Mouse (Mus musculus) limb, embryonic 11.5 days (tissue): ENCODE data around the gene Foxf1. TPM values are rescaled to one million over a fixed set of nuclear protein-coding genes. Genes with fewer than 3 reads are reported as not detected.

Experiments
- ATAC-seq: fragments of 200-750 bp; cut with Nextera tagmentation; 2 replicates; pipeline ENCODE4 v1.8.0; 2017; ENCODE audit warnings: low read depth; ENCODE audit not compliant: insufficient number of reproducible peaks, low FRiP score, low TSS enrichment
- DNase-seq: peaks from one replicate; pipeline ENCODE4 v3.0.0-alpha.2; 2015; ENCODE audit warnings: low spot score
- H3K27ac ChIP-seq: fragments of 300-500 bp; sonication (generic); replicated peaks from 2 replicates; pipeline ENCODE4 v1.5.1; 2014; ENCODE audit warnings: low read depth, mild to moderate bottlenecking, low read length
- H3K27me3 ChIP-seq: fragments of 300-500 bp; sonication (generic); 2 replicates; pipeline ENCODE4 v1.6.1; 2014; ENCODE audit warnings: mild to moderate bottlenecking, low read length, mixed read lengths; ENCODE audit not compliant: control insufficient read depth, insufficient read depth
- H3K36me3 ChIP-seq: fragments of 300-500 bp; sonication (generic); 2 replicates; pipeline ENCODE4 v1.6.1; 2014; ENCODE audit warnings: mild to moderate bottlenecking, low read length, moderate library complexity, mixed read lengths; ENCODE audit not compliant: control insufficient read depth, insufficient read depth
- H3K4me1 ChIP-seq: fragments of 300-500 bp; sonication (generic); 2 replicates; pipeline ENCODE4 v1.6.1; 2014; ENCODE audit warnings: low read length, mixed read lengths; ENCODE audit not compliant: control insufficient read depth, insufficient read depth
- H3K4me2 ChIP-seq: fragments of 300-500 bp; sonication (generic); 2 replicates; pipeline ENCODE4 v1.6.1; 2014; ENCODE audit warnings: low read depth, mild to moderate bottlenecking, moderate library complexity; ENCODE audit not compliant: severe bottlenecking
- H3K4me3 ChIP-seq: fragments of 300-500 bp; sonication (generic); 2 replicates; pipeline ENCODE4 v1.5.1; 2014; ENCODE audit warnings: low read depth, low read length
- H3K9ac ChIP-seq: fragments of 300-500 bp; sonication (generic); 2 replicates; pipeline ENCODE4 v1.6.1; 2014; ENCODE audit warnings: mild to moderate bottlenecking, low read length
- H3K9me3 ChIP-seq: fragments of 300-500 bp; sonication (generic); 2 replicates; pipeline ENCODE4 v1.6.1; 2016; ENCODE audit warnings: low read length; ENCODE audit not compliant: control insufficient read depth
- WGBS: fragments of 180-500 bp; shearing (Covaris S2); extraction: QIAGEN DNeasy Blood & Tissue Kit; methylation state at CpG from one replicate; pipeline ENCODE4 v1.1.7; 2014; 5-methylcytosine and 5-hydroxymethylcytosine counted together
- polyA plus RNA-seq: library from polyadenylated mRNA; unstranded; fragments of >200 nt; fragmentation: Nextera tagmentation; extraction: Ambion mirVana; gene quantifications from 2 replicates; pipeline ENCODE4 v1.2.1, GENCODE M21; 2014

Gene Foxf1
- polyA plus RNA-seq, 1 experiment from 2014 or later = 0.27 TPM

DNA sequence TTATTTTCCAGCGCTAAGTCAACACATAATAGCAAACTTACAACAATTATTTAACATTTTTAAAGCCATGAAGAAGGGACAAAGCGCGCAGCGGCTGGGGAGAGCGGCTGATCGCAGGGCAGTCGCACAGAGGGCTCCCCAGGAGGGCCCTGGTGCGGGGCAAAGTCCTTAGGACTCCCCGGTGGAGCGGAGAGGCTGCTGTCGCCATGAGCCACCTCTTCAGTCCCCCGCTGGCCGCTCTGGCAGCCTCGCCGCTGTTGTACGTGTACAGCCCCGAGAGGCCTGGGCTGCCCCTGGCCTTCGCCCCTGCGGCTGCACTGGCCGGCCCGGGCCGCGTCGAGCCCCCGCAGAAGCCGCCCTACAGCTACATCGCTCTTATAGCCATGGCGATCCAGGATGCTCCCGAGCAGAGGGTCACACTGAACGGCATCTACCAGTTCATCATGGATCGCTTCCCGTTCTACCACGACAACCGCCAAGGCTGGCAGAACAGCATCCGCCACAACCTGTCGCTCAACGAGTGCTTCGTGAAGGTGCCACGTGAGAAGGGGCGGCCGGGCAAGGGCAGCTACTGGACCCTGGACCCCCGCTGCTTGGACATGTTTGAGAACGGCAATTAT, 43.7 kb downstream of the Foxf1 start, which contains the start of gene Foxl1:
Gene Foxl1, plus strand, starts transcription at position 185 of the 620 bp plus-strand sequence.
- peak within 1 kb of the TSS; percentile 26; the same call in 1 of the 2 replicates for H3K4me2 ChIP-seq
- 2% methylated on average over 43 of the region's 43 CpGs for WGBS
- no peak within 1 kb of the TSS for H3K9ac ChIP-seq
- H3K9me3 ChIP-seq = no peaks in the 10 kb centered on the region
- peaks cover 82% of the 10 kb centered on the region for H3K27me3 ChIP-seq
- H3K4me1 ChIP-seq = peaks cover 26% of the 10 kb centered on the region
- DNase-seq (peak; percentile 65), ATAC-seq (no peak)
- no peaks in the 10 kb centered on the region for H3K36me3 ChIP-seq
- H3K27ac ChIP-seq = no peak within 1 kb of the TSS
- peak within 1 kb of the TSS; percentile 9; the same call in 1 of the 2 replicates for H3K4me3 ChIP-seq

DNA sequence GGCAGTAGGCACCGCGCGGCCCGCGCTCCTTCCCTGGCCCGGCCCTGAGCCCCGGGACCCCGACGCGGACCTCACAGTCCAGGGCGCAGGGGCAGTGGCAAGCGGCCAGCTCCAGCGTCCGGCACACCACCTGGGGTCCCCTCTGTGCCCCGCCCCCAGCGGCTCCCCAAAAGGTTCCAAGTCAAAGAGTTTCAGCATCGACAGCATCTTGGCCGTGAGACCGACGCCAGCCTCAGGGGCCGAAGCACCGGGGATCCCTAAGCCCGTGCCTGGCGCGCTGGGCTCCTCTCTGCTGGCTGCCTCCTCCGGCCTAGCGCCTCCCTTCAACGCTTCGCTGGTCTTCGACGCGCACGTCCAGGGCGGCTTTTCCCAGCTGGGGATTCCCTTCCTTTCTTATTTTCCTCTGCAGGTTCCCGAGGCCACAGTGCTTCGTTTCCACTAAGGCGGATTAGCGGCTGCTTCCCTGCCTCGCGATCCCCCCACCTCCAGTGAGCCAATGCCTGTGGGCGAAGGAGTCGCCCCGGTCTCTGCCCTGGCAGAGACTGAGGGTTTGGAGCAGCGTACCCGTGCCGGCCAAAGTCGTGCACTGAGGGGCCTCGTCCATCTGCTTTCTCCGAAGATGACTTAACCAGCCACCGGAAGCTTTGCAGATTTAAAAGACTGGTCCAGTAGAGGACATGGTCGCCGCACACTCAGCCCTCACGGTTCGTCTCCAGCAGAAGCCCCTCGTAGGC, 44.5 kb downstream of the Foxf1 start:
- Histone ChIP-seq H3K4me1 (peaks cover 26% of the 10 kb centered on the region), H3K4me2 (peak overlapping the region; percentile 26; the same call in 1 of the 2 replicates)

DNA sequence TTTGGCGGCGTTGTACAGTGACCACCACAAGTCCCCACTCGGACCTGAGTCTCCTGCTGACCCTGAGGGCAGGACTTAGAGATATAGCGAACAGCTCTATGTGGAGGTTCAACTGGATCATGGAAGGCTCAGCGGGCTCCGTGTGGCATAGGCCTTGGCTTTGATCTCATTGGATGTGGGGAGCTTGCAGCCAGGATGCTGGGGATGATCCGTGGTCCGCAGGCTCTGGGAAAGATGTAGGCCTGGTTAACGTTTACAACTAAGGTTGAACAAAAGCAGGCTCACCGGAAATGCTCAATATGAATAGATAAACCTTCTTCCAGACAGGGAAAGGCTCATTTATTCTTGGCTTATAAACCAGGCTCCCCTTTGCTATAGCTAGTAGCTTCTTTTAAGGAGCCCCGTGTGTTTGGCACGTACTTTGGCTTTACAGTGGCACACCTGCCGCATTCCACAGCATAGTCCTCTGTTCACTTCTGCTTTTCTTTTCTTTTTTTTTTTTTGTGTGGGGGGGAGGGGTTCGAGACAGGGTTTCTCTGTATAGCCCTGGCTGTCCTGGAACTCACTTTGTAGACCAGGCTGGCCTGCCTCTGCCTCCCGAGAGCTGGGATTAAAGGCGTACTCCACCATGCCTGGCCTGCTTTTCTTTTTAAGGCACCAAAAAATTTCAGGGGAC, 45.2 kb downstream of the Foxf1 start:
- no peak overlapping the region for H3K4me3 ChIP-seq
- H3K9me3 ChIP-seq = no peaks in the 10 kb centered on the region
- ATAC-seq (no peak), DNase-seq (no peak)
- H3K27ac ChIP-seq = no peak overlapping the region
- no peak overlapping the region for H3K4me2 ChIP-seq
- peaks cover 26% of the 10 kb centered on the region for H3K4me1 ChIP-seq
- 15% methylated on average over 16 of the region's 16 CpGs for WGBS
- H3K36me3 ChIP-seq = no peaks in the 10 kb centered on the region
- H3K9ac ChIP-seq = no peak overlapping the region
- peaks cover 69% of the 10 kb centered on the region for H3K27me3 ChIP-seq

More for the DNA sequence above, 44.5 kb downstream of the Foxf1 start:
- H3K36me3 ChIP-seq = no peaks in the 10 kb centered on the region
- peak overlapping the region; percentile 9; the same call in 1 of the 2 replicates for H3K4me3 ChIP-seq
- DNase-seq = peak; percentile 65
- no peak for ATAC-seq
- peaks cover 74% of the 10 kb centered on the region for H3K27me3 ChIP-seq
- H3K9ac ChIP-seq = no peak overlapping the region
- no peak overlapping the region for H3K27ac ChIP-seq
- WGBS = 2% methylated on average over 55 of the region's 55 CpGs
- no peaks in the 10 kb centered on the region for H3K9me3 ChIP-seq

- no peak overlapping the region for H3K4me3 ChIP-seq
- no peaks in the 10 kb centered on the region for H3K36me3 ChIP-seq
- WGBS = 41% methylated on average over 5 of the region's 5 CpGs
- DNase-seq (peak; percentile 73), ATAC-seq (no peak)
- no peak overlapping the region for H3K27ac ChIP-seq
- peaks cover 14% of the 10 kb centered on the region; the same call in 1 of the 2 replicates for H3K4me1 ChIP-seq
- no peak overlapping the region for H3K4me2 ChIP-seq
- H3K27me3 ChIP-seq = peaks cover 58% of the 10 kb centered on the region
- no peaks in the 10 kb centered on the region for H3K9me3 ChIP-seq
- H3K9ac ChIP-seq = no peak overlapping the region
Measured at GRCm38 (mm10) chr8:121130522-121130921, 46.3 kb downstream of the Foxf1 start.

GRCm38 (mm10) chr8:121132961-121133513, 48.9 kb downstream of the Foxf1 start:
- no peak overlapping the region for H3K9ac ChIP-seq
- H3K4me2 ChIP-seq = no peak overlapping the region
- no peaks in the 10 kb centered on the region for H3K36me3 ChIP-seq
- H3K9me3 ChIP-seq = no peaks in the 10 kb centered on the region; the same call in 1 of the 2 replicates
- DNase-seq (no peak), ATAC-seq (no peak)
- no peak overlapping the region for H3K27ac ChIP-seq
- H3K4me1 ChIP-seq = peaks cover 6% of the 10 kb centered on the region; the same call in 1 of the 2 replicates
- 61% methylated on average over 5 of the region's 5 CpGs for WGBS
- H3K27me3 ChIP-seq = peaks cover 33% of the 10 kb centered on the region
- H3K4me3 ChIP-seq = no peak overlapping the region

DNA sequence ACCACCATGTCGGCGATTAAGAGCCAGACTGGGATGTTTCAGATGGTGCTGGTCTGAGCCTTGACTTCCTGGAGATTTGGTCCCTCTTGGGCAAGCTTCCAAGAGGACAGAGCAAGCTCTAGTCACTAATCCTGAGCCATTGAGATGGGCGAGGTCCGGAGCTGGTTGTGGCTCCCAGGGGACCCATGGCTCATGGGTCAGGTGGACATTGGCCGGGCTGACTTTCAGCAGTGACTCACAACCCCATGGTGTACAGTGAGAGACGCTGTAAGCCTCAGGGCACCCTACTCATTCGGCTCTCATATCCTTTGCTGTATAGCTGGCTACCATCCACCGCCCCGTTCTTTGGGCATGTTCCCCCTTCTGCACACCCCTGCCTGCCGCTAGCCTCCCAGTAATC, 49.9 kb downstream of the Foxf1 start:
- 88% methylated on average over 10 of the region's 10 CpGs for WGBS
- no peak overlapping the region for H3K4me2 ChIP-seq
- ATAC-seq = no peak
- H3K4me3 ChIP-seq = no peak overlapping the region
- no peak overlapping the region for H3K27ac ChIP-seq
- no peak for DNase-seq
- peaks cover 22% of the 10 kb centered on the region for H3K27me3 ChIP-seq
- no peaks in the 10 kb centered on the region for H3K36me3 ChIP-seq
- no peak overlapping the region for H3K9ac ChIP-seq
- no peaks in the 10 kb centered on the region; the same call in 1 of the 2 replicates for H3K9me3 ChIP-seq
- H3K4me1 ChIP-seq = no peaks in the 10 kb centered on the region

- no peaks in the 10 kb centered on the region for H3K36me3 ChIP-seq
- 83% methylated on average over 11 of the region's 11 CpGs for WGBS
- H3K4me2 ChIP-seq = no peak overlapping the region
- DNase-seq (no peak), ATAC-seq (no peak)
- no peak overlapping the region for H3K4me3 ChIP-seq
- H3K9ac ChIP-seq = no peak overlapping the region
- H3K27me3 ChIP-seq = peaks cover 18% of the 10 kb centered on the region
- H3K4me1 ChIP-seq = no peaks in the 10 kb centered on the region
- no peak overlapping the region for H3K27ac ChIP-seq
- H3K9me3 ChIP-seq = no peaks in the 10 kb centered on the region; the same call in 1 of the 2 replicates
Measured at GRCm38 (mm10) chr8:121134512-121134911, 50.3 kb downstream of the Foxf1 start.

DNA sequence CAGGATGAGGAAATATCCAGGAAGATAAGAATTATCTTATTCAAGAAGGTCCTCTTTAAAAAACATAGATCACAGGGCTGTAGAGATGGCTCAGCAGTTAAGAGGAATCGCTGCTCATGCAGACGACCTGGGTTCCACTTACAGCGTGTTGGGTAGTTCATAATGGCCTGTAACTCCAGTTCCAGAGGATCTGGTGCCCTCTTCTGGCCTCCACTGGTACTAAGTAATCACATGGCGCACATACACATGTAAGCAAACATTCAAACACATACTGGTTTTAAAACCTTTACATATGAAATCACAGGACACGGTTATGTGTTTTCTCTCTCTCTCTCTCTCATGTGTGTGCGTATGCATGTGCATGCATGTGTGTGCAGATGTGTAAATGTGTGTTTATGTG, 52.7 kb downstream of the Foxf1 start:
- H3K4me3 ChIP-seq = no peak overlapping the region
- DNase-seq (no peak), ATAC-seq (no peak)
- no peaks in the 10 kb centered on the region for H3K4me1 ChIP-seq
- 93% methylated on average over 6 of the region's 6 CpGs for WGBS
- H3K27me3 ChIP-seq = peaks cover 5% of the 10 kb centered on the region; the same call in 1 of the 2 replicates
- H3K36me3 ChIP-seq = no peaks in the 10 kb centered on the region
- no peak overlapping the region for H3K27ac ChIP-seq
- H3K9ac ChIP-seq = no peak overlapping the region
- H3K4me2 ChIP-seq = no peak overlapping the region
- no peaks in the 10 kb centered on the region; the same call in 1 of the 2 replicates for H3K9me3 ChIP-seq
